Mouse (Mus musculus) CD4-positive, CD25-positive, alpha-beta regulatory T cell, adult 2 months (primary cell): ENCODE results near the gene Gm28230.
A peak's percentile ranks its signal among the peaks of the same experiment; 100 is the strongest.

Experiments
- DNase-seq: peaks from one replicate; pipeline ENCODE4 v3.0.0-alpha.2; 2012; ENCODE audit warnings: low read depth, low spot score

Gm28230 gene

DNA sequence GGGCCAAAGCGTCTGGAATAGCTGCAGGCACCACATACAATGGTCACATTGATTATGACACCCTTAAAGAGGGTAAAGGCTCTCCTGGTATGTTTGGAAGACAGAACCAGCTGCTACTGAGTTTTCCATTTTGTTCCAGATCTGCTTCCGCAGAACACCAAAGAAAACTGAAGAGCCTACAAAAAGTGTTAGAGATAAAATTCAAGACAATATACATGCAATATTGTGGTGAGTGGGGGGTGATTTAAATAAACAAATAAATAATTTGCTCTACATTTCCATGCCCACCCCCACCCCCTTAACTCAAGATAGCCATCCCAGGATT is 12.9 kb downstream of the Gm28230 start:
- DNase-seq: no peak

DNA sequence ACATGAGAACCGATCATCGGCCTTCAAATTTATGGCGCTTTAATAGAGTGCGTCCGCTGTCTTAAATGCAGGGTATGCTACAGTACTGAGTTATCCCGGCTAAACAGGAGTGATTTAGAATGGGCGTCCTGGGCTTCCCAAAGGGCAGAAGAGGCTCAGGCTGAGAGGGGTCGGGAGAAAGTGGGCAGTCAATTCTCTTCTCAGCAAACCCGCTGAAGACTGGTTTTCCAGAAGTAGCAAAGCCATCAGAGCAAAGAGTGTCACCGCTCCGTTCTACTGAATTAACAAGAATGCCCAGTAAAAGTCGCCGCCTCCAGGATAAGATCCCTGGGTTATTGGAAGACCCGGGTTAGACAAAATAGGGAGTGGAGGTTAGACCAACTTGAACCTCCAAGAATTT is 13.3 kb downstream of the Gm28230 start:
- no peak for DNase-seq

DNA sequence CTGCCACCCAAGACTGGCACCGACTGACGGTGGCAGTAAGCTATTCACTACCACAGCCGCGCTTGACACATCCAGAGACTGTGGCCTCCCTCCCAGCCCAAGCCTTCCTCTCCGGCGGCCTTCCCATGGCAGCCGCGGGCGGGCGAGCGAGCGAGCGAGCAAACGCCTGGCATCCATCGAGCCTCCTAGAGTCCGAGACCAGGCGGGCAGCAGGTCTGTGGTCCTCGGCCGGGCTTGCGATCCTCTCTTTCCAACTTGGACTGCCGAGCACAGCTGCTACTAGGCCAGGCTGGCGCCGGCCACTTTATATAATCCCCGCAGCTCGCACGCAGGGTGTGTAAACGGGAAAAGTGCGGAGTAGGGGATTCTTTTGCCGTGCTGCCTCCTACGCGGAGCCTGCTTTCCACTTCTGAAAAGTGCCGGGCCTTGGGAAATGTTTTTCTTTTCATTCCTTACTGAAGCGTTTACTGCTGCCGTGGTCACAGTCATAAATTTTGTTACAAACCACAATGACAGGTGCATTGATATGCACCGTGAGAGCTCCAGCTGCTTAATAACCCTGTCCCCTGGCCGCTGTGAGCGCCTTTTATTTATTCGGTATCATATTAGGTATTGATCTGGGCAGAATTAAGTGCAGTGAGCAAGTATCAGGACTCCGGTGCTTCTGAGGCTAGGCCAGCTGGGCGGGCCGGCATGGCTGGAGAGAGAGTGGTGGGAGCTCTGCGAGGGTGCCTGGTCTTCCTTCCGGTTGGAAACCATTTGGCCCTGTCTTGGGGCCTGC is 14.0 kb downstream of the Gm28230 start:
- no peak for DNase-seq

DNA sequence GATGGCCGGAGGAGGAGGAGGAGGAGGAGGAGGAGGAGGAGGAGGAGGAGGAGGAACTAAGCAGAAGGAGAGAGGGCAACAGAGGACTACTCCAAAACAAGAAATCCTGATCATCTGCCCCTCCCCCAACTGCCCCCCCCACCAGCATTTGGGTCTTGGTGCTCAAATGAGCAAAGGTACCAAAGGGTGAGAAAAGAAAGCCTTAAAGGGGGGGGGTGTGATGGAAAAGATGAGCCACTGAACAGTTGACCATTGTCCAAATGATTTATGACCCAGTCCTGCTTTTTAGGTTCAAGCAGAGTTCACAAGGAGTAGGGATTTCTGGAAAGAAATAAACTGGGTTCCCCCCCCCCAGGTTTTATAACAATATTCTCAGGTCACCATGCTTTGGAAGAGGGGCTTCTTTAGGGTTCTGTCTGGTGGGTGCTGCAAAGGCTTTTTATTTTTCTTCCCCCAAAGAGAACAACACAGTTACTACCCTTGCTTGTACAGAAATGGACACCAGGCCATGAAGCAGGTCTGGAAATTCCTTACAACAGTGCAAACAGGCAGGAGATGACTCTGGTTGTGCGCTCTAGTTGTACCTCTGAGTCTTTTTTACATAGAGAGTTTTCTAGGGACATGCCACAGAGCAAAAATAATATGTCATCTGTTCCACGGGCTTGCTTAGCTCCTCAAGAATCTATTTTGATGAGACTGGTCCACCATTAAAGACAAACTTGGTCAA is 14.9 kb downstream of the Gm28230 start:
- no peak for DNase-seq

DNA sequence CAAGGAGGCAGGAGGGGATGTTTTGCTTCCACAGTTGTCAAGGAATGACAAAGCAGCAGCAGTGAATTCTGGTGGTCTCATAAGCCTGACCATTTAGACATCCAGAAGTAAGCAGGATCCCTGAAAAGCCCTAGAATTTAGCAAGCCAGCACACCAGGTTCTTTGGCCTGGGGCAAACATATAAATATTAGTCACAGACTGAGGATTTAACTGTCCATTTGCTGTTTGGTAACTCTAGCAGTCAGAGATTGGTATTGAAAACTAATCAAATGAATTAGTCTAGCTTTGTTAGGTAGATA is 15.4 kb downstream of the Gm28230 start:
- no peak for DNase-seq

DNA sequence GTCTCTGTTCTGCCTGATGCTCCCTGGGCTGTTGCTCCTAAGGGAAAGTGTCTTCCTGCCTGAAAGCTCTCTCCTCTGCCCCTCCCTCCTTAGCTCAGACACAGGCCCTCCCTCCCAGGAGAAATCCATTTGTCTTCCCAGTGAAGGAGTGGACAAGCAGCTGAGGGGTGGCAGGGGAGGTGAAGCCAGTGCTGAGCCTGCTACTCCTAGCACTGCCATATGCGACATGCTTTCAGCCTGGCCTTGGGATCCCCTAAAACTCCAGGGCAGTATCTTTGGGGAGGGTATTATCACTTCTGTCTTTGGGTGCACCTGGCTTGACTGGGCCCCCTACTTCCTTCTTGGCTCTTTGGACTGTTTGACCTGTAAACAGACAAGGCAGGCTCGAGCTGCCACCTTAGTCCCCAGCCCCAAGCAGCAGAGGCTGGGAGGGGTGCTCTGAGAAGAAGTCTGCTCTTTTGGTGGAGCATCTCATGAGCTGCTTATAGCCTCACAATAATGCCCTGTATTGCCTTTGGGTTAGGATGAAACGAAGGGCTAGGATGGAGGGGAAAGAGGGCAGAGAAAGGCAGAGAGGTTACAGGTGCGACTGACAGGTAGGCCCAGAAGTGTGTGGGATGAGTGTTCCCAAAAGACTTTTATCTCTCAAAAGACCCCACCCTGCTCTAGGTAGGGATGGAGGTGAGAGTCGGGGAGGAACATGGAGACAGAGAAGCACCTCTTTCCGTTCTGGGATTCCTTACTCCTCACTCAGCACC is 19.2 kb downstream of the Gm28230 start:
- DNase-seq: no peak

DNA sequence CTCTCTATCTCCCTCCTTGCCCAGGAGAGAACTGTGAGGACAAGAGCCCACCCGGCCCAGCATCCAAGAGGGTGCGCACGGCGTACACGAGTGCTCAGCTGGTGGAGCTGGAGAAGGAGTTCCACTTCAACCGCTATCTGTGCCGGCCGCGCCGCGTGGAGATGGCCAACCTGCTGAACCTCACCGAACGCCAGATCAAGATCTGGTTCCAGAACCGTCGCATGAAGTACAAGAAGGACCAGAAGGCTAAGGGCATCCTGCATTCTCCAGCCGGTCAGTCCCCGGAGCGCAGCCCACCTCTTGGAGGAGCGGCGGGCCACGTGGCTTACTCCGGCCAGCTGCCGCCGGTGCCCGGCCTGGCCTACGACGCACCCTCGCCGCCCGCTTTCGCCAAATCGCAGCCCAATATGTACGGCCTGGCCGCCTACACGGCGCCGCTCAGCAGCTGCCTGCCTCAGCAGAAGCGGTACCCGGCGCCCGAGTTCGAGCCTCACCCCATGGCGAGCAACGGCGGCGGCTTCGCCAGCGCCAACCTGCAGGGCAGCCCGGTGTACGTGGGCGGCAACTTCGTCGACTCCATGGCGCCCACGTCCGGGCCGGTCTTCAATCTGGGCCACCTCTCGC is 19.9 kb downstream of the Gm28230 start:
- no peak for DNase-seq

DNA sequence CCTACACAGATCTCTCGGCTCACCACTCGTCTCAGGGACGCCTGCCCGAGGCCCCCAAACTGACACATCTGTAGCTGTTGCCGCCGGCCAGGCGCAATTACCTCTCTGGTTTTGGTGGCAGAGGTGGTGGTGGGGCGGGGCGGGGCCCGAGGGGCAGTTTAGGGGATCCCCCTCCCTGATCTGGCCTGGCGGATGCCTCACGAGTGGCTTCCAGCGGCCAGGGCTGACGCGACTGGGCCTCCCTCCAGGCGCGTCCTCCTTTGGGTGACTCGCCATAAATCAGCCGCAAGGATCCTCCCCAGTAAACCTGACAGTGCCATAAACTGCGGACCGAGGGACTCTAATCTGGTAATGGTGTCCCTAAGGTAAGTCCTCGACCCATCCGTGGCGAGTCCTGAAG is 20.5 kb downstream of the Gm28230 start:
- no peak for DNase-seq

DNA sequence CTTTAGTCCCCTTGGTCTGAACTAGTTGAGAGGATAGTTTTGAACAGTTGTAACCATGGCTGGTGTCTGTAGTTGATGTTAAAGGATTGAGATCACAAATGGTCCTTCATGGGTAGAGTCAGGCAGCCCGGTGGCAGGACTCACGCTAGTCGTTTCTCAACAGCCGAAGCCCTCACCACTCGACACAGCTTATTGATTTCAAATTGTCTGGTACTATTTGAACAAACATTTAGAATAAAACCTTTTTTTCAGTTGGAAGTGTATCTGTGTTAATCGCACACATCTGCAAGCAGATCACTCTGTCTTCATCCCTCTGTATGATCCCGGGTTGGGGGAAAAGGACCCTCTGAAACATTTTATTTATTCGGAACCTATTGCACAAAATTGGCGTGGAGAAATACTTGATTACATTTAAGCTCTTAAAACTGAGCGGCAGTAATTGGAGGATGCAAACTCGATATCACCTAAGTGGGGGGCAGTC is 21.2 kb downstream of the Gm28230 start:
- DNase-seq: no peak

DNA sequence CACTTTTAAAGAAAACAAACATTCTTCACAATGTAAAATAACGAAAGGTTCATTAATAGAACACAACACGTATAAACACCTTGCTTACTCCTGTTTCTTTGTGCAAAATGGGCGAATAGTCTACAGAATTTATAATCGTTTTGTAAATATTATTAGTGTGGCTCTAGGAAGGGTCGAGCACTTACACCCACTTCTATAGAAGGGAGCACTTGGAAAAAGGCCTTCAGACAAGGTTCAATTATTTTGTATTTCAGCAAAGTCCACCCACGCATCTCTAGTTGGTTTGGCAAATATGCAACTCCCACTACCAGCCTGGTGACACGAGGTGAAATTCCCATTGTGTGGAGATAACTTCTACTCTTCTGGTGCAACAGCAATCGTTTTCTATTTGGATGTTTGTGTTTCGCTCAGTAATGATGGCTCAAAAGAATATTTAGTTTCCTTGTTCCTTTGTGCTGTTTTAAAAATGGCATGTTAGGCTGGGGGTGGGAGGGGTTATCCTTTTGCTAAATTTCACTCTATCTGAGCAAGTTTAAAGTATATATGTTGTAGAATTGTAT is 22.0 kb downstream of the Gm28230 start:
- no peak for DNase-seq

DNA sequence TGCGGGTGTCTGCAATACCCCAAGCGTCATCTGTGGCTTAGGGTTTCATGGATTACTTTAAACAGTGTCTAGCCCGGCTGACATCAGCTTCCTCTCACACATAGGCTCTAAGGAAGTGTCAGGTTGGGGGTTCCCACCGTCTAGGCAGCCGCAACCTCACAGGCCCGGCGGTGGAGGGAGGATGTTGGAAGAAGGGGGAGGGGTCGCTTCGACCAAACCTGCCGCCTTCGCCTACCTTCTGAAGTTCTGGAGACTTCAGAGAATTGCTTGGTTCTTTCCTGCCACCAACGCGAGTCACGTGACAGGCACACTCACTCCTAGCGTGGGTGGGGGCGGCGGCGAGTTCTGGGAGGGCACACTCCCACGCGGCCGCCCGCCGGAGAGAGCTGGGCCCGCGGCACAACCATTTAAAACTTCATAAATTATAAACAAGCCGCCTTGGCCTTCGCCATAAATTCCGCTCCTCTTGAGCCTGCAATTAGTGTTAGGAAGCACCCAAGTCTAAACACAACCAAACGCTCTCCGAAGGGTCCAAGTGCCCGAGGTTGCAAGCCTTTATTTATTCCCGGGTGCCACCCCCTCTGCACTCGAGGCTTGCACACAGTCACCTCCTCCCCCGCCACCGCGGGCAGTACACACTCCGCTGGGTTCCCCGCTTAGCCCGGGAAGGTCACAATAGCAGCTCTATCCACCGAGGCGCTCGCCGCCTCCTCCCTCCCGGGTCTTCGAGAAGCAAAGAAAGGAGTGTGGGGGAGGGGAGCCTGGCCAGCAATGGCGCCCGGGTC is 23.0 kb downstream of the Gm28230 start:
- peak; percentile 68 for DNase-seq

DNA sequence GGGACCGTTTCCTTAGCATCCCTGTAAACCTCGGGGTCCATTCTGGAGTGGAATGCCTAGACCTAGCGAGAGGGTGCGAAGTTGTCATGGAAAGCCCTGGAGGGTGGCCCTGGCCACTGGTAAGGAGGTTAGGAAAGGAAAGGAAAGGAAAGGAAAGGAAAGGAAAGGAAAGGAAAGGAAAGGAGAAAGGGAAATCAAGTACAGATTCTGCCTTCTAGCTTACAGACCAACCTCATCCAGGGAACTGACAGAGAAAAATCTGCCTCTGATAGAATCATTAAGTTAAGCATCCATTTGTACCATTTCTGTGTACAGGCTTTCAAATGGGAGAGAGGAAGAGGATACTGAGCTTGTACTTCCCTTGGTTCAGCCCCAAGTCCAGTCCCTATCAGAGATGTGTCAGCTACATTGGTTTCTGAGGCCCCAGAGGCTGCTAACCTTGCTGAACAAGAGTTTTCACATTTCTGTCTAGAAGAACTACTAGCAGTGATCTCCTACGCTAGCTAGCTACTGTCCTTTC is 24.3 kb downstream of the Gm28230 start:
- DNase-seq: no peak

DNA sequence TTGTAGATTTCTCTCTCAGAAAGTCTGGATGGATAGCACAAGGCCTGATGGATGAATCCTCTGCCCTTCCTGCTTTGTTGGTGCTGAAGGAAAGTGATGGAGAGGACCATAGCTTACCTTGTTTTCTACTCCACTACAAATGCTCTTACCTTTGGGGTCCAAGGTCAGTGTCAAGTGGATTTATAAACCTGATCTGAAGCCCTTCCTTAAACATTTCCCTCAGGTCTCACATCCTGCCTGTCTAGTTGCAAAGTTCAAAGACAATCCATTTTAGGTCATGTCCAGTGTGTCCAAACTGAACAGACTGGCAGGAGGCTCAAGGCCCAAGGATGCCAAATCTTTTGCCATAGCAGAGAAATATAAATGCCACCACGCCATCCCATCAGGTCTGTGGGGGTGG is 25.3 kb downstream of the Gm28230 start:
- no peak for DNase-seq

DNA sequence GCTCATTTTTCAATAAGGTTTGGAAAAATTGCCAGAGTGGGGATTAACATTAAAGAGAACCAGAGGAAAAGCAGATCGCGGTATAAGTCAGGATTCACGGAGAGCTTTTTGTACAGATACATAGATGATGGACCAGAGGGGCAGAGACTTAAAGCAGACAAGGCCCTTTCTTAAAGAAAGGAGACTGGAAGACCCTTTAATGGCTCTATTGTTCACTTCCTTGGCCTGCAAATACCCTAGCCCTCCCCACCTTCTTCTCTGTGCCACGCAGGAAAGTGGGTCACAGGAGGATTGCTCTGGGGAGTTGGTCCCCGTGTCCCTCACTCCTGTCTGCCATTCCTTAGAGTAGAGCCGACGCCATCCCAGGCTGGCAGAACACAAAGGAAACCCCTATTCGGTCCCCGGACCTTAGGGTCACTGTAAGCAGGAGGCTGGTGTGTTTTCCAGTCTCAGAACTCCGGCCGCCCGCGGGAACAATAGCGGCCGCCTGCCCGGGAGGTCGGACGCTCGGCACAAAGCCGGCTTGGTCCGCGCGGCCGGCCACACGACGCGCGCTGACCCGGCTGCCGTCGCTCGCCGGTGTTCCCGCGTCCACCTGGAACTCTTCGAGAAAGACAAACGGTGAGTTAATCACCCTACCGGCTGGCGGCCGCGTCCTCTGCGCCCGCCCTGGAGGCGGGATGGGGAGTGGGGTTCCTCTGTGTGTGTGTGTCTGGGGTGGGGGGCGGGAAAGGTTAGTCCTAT is 26.1 kb downstream of the Gm28230 start:
- no peak for DNase-seq

DNA sequence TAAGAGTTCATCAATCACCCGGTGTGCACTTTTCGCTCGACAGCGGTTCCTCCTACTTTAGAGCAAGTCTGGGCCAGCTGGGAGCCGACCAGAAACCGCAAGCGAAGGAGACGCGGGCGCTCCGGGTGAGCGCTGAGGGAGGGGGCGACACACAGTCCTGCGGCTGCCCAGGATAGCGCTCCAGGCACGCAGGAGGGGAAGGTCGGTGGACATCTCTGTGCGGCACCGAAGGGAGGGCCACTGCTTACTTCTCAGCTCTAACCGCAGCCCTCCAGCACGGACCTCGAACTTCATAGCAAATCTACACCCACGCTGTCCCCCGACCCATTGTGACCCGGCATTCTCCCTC is 26.6 kb downstream of the Gm28230 start:
- no peak for DNase-seq

DNA sequence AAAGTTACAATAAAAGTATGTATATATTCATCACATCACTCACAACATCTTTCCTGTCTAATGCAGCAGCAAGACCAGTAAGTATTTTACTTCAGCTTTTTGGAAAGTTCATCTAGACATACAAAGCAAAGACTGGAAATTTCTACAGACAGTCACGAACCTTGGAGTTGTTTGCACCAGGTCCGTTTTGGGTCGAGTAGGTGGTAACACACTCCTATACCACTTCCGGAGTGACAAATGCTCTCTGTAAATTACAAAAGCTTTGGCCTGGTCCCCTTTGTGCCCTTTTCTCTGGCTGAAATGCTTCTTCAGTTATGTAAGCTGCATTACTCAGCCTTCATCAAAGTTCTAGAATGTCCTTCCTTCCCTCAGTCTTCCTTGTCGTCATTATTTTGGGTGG is 27.2 kb downstream of the Gm28230 start:
- DNase-seq: no peak

DNA sequence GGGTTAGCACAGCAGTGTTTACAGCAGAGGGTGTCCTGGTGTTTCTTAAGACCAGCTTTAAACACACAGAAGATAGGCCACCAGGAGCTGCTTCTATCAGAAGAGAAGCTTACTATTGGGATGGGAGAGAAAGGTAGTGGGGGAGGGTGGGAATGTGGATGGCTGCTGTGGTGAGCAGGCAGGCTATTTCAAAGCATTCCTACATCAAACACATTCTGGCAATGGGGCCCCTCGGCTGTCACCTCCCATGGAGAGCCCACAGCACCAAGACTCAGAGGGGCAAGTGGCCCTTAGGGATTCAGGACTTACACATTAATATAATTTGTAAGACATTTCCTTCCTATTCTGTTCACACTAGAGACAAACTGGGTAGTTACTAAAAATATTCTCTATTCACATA is 33.6 kb downstream of the Gm28230 start:
- no peak for DNase-seq

DNA sequence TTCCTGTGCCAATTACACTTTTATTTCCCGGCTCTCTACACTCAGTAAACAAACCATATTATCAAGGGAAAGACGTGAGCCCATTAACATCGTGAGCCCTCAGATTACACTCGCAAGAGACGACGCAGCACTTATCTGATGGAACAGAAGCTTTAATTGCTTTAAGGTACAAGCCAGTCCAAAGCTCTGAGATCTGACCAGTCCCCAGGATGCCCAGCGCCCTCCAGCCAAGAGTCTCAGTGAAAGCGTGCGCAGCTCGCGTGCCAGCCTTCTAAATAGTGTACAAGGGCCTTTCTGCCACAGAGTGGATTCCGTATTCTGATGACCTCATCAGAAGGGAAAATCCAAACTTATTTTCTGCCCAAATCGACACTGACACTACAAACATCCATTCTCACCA is 35.4 kb downstream of the Gm28230 start:
- no peak for DNase-seq

DNA sequence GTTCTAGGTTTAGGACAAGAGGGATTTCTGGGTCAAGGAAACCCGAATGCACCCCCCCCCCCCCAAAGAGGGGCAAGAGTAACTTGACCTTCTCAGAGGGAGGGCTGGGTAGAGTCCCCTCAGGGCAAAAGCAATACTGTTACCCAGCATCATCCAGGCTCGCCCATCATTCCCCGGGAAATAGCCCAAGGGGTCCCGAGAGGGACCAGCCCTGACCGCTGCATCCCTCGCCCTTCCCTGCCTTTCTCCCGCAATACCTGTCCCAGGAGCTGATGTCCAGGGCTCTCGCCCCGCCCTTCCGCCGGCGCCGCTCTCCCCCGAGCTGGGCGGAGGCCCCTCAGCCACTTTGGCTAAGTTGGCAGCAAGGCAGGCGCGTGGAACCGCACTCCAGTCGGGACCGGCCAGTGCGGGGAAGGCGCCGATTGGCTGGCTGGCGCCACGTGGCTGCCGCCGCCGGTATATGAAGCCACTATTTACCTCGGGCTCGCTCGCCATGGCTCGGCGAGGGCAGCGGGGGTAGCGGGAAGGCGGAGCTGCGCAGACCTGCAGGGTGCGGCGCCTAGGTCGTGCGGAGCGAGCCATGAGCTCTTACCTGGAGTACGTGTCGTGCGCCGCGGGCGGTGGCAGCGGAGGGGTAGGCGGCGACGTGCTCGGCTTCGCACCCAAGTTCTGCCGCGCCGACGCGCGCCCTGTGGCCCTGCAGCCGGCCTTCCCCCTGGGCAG is 36.2 kb downstream of the Gm28230 start, which contains the start of gene Hoxd1:
Hoxd1 (plus strand) TSS at position 459 of the 723 bp plus-strand sequence.
- DNase-seq: no peak
